Mouse (Mus musculus) ES-E14 (cell line): Measurements from ENCODE around the gene Pard3b.

Source experiments
- MAFK ChIP-seq: IDR thresholded peaks from 2 replicates; pipeline ENCODE4 v1.6.1; 2014; ENCODE audit warnings: mild to moderate bottlenecking, low read depth, low read length, inconsistent platforms; ENCODE audit not compliant: insufficient read depth
- ZC3H11A ChIP-seq: IDR thresholded peaks from 2 replicates; pipeline ENCODE4 v1.6.1; 2012; ENCODE audit warnings: low read depth, mild to moderate bottlenecking, inconsistent platforms, low read length, borderline replicate concordance
- ZNF384 ChIP-seq: IDR thresholded peaks from 2 replicates; pipeline ENCODE4 v1.6.1; 2012; ENCODE audit warnings: low read depth, low read length, inconsistent platforms

- TF ChIP-seq ZC3H11A (no peak), MAFK (no peak), ZNF384 (no peak)
Measured at GRCm38 (mm10) chr1:62280586-62280985, 642.0 kb downstream of the Pard3b start.
